Mouse (Mus musculus): ENCODE results near the gene Nr4a1. TPM values are rescaled to one million over a fixed set of nuclear protein-coding genes. Genes with fewer than 3 reads are reported as not detected.

Gene Nr4a1
- total RNA-seq, 2 experiments from 2014 or later: 34.5 to 54.4 TPM

DNA sequence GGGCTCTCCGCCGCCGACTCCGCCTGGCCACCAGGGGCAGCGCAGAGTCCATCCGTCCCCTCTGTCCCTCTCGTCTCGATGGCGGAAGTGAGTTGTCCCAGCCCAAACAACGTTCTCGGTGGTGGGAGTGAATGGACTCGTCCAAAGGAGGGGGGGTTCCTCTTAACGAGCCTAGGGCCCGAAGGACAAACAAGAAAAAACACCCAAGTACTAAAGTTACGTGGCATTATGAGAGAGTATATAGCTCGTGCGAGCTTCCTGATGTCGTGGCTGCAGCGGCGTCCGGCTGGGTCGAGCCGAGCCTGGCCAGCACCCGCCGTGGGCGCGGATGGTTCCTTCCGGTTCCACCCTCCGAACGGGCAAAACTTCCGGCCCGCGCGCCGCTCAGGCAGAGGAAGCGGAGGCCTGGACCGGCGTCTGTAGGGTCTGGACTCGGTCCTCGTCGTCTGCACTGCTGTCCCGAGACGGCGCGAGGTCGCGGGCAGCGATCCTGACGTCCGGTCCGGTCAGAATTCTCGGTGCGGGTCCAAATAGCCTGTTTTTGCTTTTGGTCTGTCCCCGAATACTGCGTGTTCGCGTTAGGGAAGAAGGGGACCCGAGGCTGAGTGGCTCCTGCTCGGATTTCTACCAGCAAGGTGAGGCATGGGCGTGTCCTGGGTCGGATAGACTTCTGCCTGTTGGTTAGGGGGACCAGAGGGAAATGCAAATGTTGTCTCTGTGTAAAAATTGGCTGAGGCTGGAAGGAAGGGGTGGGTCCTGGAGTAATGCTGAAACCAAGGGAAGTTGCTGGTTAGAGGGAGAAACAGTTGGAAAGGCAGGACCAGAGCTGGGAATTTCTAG is 30.1 kb downstream of the Nr4a1 start, which contains the start of gene Atg101:
Atg101 (plus strand) TSS at position 362 of the 840 bp plus-strand sequence.
- DNase-seq (ENCODE audit: low spot score in 2 of 2): peak; percentile 89 to 92

DNA sequence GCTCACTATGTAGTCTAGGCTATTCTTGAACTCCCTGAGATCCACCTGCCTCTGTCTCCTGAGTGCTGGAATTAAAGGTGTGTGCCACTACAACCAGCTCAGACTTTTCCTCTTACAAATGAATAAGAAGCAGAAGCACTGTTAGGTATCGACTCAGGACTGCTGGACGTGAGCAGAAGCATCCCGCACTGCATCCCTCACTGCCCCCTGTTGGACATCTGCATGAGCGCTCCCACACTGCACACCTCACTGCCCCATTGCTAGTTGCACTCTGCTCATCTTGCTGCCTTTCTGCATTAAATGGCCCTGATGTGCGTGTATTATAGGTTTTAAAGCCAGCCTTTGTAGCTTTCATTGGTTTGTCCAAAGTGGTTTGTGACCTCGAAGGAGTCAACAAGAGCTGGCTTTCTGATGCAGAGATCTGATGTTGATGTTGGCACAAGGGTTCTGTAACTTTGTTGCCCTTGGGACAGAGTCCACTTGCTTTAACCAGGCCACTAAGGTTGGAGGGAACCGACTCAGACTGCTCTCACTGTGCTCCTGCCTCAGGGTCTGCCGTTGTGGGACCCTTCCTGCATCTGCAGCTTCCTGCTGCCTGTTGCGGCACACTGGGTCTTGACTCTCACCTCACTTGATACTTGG is 32.2 kb downstream of the Nr4a1 start:
- DNase-seq (ENCODE audit: low spot score in 2 of 2): no peak

DNA sequence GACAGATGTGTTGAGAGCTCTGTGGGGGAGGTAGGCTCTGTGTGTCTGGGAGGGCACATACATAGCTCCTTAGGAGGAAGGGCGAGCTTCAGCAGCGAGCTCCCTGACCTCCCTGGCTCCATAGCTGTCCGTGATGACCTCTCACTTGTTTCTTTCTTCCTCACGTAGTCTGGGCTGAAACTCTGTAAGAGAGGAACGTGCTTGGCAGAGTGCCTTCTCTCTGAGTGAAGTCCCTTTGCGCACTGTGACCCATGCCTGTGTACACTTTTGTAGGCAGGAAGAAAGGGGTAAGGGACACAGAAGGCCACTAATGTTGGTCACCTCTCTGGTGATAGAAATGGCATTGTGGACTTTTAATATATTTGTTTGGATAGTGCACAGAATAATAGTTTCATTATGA is 33.3 kb downstream of the Nr4a1 start:
- no peak for DNase-seq (ENCODE audit: low spot score in 2 of 2)

DNA sequence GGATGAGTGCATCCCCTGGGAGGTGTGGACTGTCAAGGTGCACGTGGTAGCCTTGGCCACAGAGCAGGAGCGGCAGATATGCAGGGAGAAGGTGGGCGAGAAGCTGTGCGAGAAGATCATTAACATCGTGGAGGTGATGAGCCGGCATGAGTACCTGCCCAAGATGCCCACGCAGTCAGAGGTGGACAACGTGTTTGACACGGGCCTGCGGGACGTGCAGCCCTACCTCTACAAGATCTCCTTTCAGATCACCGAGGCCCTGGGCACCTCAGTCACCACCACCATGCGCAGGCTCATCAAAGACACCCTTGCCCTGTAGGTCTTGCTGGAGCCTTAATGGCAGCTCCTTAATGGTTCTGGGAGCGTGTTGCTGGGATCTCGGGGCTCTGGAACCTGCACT is 36.3 kb downstream of the Nr4a1 start:
- no peak for DNase-seq (ENCODE audit: low spot score in 2 of 2)

DNA sequence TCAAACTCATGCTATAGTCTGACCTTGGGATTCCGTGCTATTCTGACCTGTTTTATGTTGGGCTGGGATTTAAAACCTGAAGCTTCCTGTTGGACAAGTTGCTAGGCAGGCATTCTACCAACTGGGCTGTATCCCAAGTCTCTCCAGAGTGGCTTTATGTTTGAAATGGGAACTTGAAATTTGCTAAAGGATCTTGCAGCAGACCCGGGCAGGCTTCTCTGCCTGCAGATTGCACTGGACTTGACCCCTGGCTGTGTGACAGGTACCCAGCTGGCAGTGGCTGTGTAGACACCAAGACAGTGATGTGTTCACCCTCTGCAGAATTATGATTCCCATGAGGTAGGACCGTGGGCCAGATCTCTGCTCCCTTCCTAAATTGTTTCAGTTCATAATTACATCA is 37.9 kb downstream of the Nr4a1 start:
- DNase-seq (ENCODE audit: low spot score in 2 of 2): no peak

DNA sequence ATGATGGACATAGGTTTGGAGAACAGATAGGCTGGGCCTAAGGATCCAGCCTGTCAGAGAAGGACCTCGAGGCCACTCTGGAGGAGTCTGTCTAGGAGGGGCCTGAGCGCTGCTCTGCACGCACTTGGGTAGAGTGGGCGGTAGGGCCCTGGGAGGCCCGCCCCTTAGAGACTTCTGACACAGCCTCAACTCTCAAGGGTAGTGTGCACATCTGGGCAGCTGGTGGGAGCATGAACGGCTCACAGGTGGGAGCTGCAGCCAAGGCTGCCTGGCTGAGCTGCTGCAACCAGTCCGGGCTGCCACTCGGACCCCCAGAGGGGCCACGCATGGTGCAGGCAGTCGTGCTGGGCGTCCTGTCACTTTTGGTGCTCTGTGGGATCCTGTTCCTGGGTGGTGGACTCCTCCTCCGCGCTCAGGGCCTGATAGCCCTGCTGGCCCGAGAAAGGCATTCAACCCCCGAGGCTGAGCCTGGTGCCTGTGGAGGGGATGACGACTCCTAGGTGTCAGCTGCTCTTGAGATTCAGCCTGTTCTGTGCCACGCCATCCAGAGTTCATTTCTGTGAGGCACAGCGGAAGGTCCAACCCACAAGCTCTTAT is 39.1 kb downstream of the Nr4a1 start, which contains the start of gene 6030408B16Rik:
6030408B16Rik (plus strand) TSS at position 188 of the 597 bp plus-strand sequence.
- DNase-seq (ENCODE audit: low spot score in 2 of 2): no peak

DNA sequence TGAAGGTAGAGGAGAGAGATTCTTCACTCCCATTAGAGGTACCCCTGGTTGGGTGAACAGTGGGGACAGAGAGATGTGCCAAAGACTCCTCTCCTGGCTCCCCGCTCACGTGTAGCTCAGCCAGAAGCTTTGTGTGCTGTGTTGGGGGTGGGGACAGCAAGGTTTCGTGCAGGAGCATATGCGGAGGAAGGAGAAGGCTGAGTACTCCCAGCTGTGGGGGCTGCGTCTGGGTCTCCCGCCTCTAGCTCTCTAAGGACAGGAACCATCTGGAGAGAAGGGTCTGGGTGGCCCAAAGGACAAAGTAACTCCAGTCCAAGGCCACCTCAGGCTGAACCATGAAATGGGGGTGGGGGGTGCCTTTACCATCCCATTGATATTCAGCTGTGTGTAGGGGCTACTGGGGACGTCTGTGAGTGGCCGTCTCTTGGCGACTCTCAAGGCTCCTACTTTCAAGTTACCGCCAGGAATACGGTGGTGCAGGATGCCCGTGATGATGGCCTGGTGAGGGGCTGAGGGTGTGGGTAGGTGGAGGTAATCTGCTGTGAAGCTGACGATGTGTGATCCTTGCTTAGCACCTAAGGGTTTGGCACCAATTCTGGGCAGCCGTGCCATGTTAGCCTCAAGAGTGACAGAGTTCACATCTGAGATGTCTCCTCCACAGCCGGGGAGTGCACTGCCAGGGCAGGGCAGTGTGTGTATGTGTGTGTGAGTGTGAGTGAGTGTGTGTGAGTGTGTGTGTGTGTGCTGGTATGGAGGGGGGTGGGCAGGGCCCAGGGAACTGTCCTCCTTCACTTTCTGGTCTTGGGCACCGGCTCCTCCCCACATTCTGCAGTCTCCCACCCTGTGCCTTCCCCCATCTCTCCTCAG is 40.2 kb downstream of the Nr4a1 start:
- DNase-seq (ENCODE audit: low spot score in 2 of 2): no peak

DNA sequence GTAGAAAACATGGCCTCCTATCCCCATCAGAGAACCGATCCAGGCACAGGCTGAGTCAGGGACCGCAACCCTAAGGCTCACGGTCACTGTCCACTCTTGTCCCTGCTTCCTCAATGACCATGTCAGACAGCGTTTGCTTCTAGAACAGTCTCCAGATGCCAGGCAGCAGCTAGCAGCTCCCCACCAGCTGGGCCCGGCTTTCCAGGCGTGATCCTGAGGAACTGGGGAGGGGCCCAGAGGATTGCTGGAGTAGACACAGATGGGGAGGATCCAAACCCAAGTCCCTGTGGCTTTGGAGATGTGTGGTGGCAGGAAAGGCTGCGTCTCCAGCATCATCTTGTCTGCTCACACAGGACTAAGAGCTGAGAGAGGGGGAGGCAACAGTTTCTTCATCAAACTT is 41.0 kb downstream of the Nr4a1 start:
- DNase-seq (ENCODE audit: low spot score in 2 of 2): no peak

DNA sequence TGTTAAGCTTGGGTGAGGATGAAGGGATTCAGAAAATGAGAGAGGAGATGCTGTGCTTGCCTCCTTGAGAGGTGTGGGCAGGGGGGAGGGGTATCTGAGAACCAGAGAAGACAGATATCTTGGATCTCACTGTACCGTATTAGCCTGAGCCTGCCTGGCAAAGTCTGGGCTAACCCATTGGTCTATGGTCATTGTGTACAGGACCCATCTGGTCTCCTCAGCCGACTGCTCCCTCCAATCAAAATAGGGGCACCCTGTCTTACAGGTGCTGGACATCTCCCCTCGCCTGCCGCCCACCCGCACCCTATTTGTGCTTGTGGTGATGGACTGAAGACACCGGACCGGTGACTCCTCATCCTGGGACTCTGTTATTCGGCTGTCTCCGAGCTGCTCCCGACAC is 41.5 kb downstream of the Nr4a1 start:
- DNase-seq (ENCODE audit: low spot score in 2 of 2): no peak

DNA sequence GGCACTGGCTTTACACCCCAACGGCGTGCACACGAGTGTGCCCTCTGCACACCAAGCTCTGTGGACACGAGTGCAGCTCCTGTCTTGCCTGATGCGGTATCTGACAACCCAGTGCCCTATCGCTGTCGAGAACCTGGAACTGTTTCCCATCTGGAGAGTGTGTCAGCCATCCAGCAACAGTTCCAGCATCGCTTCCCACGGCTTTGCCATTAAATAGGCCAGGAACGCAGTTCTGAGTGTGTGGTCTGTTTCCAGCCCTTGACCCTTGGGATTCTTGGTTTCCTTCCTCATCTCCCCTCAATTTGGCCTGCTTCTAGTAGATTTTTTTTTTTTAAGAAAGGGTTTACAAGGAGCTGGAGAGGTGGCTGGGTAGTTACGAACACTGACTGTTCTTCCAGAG is 42.0 kb downstream of the Nr4a1 start:
- no peak for DNase-seq (ENCODE audit: low spot score in 2 of 2)

DNA sequence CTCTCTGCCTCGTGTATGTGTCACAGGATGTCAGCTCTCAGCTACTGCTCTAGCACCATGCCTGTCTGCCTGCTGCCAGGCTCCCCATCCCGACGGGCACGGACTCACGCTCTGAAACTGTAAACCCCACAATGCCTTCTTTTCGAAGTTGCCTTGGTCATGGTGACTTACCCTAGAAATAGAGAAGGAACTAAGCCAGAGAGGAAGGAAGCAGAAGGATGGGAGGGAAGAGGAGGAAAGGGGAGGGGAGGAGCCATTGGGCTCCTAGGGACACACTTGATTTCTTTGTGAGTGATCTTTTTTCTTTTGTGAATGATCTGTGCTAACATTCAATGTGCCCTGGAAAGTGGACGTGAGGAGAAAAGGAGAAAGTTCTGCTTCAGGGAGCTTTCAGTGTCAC is 43.9 kb downstream of the Nr4a1 start:
- no peak for DNase-seq (ENCODE audit: low spot score in 2 of 2)

DNA sequence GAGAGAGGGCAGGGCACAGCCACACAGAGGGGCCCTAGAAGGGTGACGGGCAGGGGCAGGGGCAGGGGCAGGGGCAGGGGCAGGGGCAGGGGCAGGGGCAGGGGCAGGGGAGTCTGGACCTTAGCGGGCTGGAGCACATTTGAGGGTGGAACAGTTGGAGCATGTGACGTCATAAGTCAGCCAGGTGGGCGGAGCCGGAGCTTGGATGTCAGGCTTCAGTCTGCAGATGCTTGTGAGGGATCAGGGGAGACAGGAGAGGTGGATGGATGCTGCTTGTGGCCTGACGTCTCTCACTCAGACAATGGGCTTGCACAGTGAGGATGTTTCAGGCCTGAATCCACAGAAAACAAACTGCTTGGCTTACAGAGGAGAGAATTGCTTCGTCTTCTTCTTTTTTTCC is 44.5 kb downstream of the Nr4a1 start:
- DNase-seq (ENCODE audit: low spot score in 2 of 2): no peak

DNA sequence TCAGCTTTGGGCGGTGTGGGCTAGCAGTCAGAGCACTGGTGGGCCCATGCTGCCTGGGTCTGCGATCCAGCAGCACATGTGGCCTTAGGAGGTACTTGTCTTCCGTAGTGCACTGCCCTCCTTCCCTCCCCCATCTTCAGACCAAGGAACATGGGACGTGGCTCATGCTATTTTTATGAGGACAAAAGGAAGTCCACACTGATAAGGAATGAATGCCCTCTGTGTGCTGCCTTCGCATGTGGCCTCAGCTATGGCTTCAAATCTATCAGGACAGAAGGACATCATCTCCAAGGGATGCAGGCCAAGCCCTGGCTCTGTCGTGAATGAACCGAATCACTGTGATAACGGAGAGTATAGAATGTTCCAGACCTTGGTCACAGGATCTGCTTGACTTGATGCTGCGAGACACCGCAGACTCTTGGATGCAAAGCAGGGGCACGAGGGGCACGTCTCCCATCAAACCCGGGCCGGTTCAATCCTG is 45.5 kb downstream of the Nr4a1 start:
- DNase-seq (ENCODE audit: low spot score in 2 of 2): no peak

DNA sequence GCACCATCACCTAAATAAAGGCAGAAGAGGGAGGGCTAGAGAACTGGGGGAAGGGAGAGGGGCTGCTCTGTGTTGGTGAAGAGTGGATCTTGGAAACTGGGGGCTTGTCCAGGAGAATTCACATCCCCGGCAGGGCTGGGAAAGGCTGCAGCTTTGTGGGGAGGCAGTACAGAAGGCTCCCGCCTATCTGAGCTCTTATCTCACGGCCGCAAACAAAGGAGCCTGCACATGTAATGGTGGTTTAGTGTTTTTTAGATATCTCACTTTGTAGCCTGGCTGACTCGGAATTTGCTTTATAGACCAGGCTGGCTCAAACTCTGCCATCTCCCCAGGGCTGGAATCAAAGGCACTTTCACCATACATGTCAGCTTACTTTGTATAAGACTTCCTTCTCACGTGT is 46.1 kb downstream of the Nr4a1 start:
- DNase-seq (ENCODE audit: low spot score in 2 of 2): no peak

DNA sequence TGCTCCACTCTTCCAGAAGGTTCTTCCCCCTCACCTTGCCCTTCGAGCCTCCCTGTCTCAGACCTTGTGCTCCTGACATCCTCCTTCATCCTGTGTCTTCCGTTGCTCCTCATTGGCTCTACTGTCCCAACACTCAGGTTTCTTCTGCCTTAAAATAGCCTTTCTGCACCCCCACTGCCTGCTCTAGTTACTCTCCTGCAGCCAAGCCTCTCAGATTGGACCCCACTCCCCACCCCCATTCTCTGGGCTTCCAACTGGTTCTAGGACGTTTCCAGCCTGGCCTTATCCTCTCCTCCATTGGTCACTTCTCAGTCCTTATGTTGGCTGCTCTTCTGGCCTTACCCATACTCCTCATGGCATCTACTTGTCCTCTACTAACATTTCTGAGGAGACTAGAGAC is 48.1 kb downstream of the Nr4a1 start:
- no peak for DNase-seq (ENCODE audit: low spot score in 2 of 2)

DNA sequence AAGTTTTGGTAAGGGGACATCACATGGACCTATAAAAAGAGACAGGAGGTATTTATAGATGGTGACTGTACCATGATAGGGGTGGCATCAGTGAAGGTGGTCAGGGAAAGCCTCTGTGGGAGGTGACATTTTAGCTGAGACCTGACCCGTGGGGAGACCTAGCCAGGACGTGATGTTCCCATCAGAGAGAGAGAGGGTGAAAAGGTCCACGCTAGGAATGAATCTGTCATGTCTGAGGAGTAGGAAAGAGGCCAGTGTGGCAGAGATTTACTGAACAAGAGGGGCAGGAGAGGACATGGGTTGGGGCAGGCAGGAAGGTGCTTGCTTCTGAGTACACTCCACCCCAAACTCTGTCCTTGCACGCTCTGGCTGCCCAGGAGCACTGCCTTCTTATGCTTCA is 49.8 kb downstream of the Nr4a1 start:
- no peak for DNase-seq (ENCODE audit: low spot score in 2 of 2)

DNA sequence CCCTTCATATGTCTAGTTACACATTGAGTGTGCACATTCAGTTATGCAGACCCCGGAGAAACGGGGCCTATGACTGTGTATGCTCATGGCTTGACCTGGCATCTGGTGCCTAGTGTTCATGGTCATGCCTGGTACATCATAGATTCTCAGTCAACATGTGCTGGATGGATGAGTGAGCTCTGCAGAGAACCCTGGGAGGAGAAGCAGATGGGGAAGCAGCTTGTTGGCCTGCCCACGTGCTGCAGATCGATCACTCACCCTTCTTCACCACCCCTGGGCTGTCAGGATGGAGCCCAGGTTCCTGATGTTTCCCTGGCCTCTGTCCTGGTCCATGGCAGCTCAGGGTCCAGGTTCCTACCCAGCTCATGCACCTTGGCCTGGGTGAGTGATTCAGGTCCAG is 52.4 kb downstream of the Nr4a1 start:
- DNase-seq (ENCODE audit: low spot score in 2 of 2): no peak

DNA sequence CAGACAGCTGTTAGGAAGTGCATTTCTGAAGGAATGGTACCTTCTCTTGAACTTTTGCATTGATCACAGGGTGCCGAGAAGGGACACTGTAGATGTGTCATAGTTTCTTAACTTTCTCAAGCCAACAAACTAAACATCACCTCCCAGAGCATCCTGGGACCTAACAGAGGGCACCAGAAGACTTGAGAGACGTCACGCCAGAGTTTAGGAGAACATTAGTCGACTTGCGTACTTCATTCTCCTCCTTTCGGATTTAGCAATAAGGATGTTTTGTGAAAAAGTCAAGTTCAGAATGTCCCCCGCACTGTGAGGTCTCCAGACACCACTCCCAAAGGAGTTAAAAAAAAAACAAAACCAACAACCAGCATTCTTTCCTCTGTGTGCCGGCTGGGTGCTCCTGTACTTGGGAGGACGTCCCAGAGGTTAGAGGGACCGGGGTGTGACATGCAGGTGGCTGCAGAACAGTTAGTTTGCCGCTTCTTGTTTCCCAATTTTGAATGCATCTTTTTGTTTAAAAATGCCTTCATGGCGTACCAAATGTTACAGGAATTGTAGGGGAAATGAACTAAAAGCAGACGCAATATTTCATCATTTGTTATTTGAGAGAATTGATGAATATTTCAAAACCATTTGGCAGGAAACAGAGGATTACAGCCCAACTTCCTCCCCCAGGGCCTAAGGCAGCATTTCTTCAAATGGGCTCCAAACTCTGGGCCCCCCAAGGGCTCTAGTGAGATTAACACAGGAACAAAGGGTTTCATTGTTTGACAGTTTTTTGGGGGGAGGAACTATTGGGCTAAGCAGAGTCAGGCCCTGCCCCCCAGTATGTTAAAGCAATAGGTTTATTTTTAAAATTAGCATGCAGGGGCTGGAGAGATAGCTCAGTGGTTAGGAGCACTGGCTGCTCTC is 54.6 kb downstream of the Nr4a1 start:
- DNase-seq (ENCODE audit: low spot score in 2 of 2): no peak

DNA sequence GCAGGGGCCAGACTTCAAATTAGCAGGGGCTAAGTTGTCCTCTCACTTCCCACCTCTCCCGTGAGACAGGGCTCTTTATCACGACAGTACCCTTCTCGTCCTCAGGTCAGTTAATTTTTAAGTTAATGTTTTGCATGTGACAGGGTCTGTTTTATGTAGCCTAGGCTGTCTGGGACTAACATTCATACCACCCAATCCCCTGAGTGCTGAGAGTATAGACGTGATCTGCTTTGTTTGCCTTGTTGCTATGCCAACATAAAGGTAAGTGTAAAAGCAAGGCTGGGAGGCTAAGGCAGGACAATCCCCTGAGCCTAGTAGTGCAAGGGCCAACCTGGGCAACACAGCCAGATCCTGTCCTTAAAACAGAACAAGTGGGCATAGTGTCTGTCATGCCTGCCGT is 55.4 kb downstream of the Nr4a1 start:
- DNase-seq (ENCODE audit: low spot score in 2 of 2): no peak
